13 mouse cellular contexts compared by ENCODE assay signal in genomic region chr2:13263150-13263549, GRCm38 (mm10).
"Had no signal": no experiment of that assay in that cellular context is flagged by ENCODE, and none has a peak within 500 bp of the region (broad histone marks: within the 10 kb centered on the region; RNA-seq: fewer than 3 reads in every experiment).

No protein-coding gene starts in this region.

- H3K9ac ChIP-seq: lung, embryonic 14.5 days; midbrain, embryonic 13.5 days; midbrain, embryonic 15.5 days; neural tube, embryonic 12.5 days had no signal

- H3K4me1 ChIP-seq: midbrain, embryonic 13.5 days; midbrain, embryonic 15.5 days; neural tube, embryonic 12.5 days had no signal

- H3K27me3 ChIP-seq: megakaryocyte, embryonic 14.5 days; midbrain, embryonic 13.5 days; midbrain, embryonic 15.5 days; neural tube, embryonic 12.5 days had no signal

- H3K36me3 ChIP-seq: midbrain, embryonic 13.5 days; midbrain, embryonic 15.5 days; neural tube, embryonic 12.5 days had no signal

- H3K4me2 ChIP-seq: lung, embryonic 14.5 days; midbrain, embryonic 11.5 days; midbrain, embryonic 13.5 days; midbrain, embryonic 15.5 days; neural tube, embryonic 12.5 days had no signal

- H3K9me3 ChIP-seq: megakaryocyte, embryonic 14.5 days; midbrain, embryonic 13.5 days; midbrain, embryonic 15.5 days; neural tube, embryonic 12.5 days had no signal

- H3K27ac ChIP-seq: midbrain, embryonic 13.5 days; midbrain, embryonic 15.5 days; neural tube, embryonic 12.5 days had no signal

- DNase-seq: lung, adult 18-20 months; lung, embryonic 14.5 days; lung, postnatal 10 days; lung, postnatal 4 days; right cerebral cortex, postnatal 14 days; thymus, adult 18-20 months; thymus, postnatal 14 days; thymus, postnatal 36 days had no signal

- H3K4me3 ChIP-seq: midbrain, embryonic 13.5 days; midbrain, embryonic 15.5 days; neural tube, embryonic 12.5 days had no signal

- ATAC-seq: midbrain, embryonic 13.5 days; midbrain, embryonic 15.5 days had no signal
